Mouse (Mus musculus) heart, embryonic 14.5 days (tissue): ENCODE data around the gene Ppil2. TPM values are rescaled to one million over a fixed set of nuclear protein-coding genes. Genes with fewer than 3 reads are reported as not detected.

ENCODE experiments used
- ATAC-seq: fragments of 200-750 bp; cut with Nextera tagmentation; 2 replicates; pipeline ENCODE4 v1.8.0; 2017; ENCODE audit warnings: low read depth, moderate TSS enrichment; ENCODE audit not compliant: insufficient number of reproducible peaks, insufficient read depth, low FRiP score
- H3K27ac ChIP-seq, 2 experiments: fragments of 200-500 bp in 1 of 2; fragments of 300-500 bp in 1 of 2; sonication (generic) in 1 of 2; replicated peaks in 1 of 2; 2 replicates each; pipeline ENCODE4 v1.5.1; 2012 to 2014; ENCODE audit warnings: low read depth in 2 of 2, low read length in 2 of 2, control low read depth in 1 of 2, mild to moderate bottlenecking in 1 of 2, mixed read lengths in 1 of 2; ENCODE audit not compliant: control insufficient read depth in 1 of 2, insufficient read depth in 1 of 2
- H3K27me3 ChIP-seq: fragments of 300-500 bp; sonication (generic); 2 replicates; pipeline ENCODE4 v1.6.1; 2014; ENCODE audit warnings: mild to moderate bottlenecking, low read length, control low read depth; ENCODE audit not compliant: control insufficient read depth, insufficient read depth
- H3K36me3 ChIP-seq: fragments of 300-500 bp; sonication (generic); 2 replicates; pipeline ENCODE4 v1.6.1; 2014; ENCODE audit warnings: mild to moderate bottlenecking, control low read depth, low read length, mixed read lengths; ENCODE audit not compliant: control insufficient read depth, insufficient read depth
- H3K4me1 ChIP-seq, 2 experiments: fragments of 200-500 bp in 1 of 2; fragments of 300-500 bp in 1 of 2; sonication (generic) in 1 of 2; 2 replicates each; pipeline ENCODE4 v1.6.1; 2012 to 2014; ENCODE audit warnings: low read length in 2 of 2, control low read depth in 1 of 2, mixed read lengths in 1 of 2; ENCODE audit not compliant: control insufficient read depth in 2 of 2, insufficient read depth in 2 of 2
- H3K4me2 ChIP-seq: fragments of 300-500 bp; sonication (generic); 2 replicates; pipeline ENCODE4 v1.6.1; 2014; ENCODE audit warnings: mild to moderate bottlenecking, low read length
- H3K4me3 ChIP-seq, 2 experiments: fragments of 200-500 bp in 1 of 2; fragments of 300-500 bp in 1 of 2; sonication (generic) in 1 of 2; 2 replicates each; pipeline ENCODE4 v1.5.1; 2012 to 2014; ENCODE audit warnings: low read length in 2 of 2, mild to moderate bottlenecking in 2 of 2, control low read depth in 1 of 2, low read depth in 1 of 2, moderate library complexity in 1 of 2; ENCODE audit not compliant: control insufficient read depth in 1 of 2, insufficient read depth in 1 of 2
- H3K9ac ChIP-seq: fragments of 300-500 bp; sonication (generic); 2 replicates; pipeline ENCODE4 v1.6.1; 2014; ENCODE audit warnings: mild to moderate bottlenecking, low read length
- H3K9me3 ChIP-seq: fragments of 300-500 bp; sonication (generic); 2 replicates; pipeline ENCODE4 v1.6.1; 2016; ENCODE audit warnings: low read length, control low read depth; ENCODE audit not compliant: control insufficient read depth
- WGBS: fragments of 180-500 bp; shearing (Covaris S2); extraction: QIAGEN DNeasy Blood & Tissue Kit; methylation state at CpG from one replicate; pipeline ENCODE4 v1.1.7; 2014; 5-methylcytosine and 5-hydroxymethylcytosine counted together
- polyA plus RNA-seq: library from polyadenylated mRNA; unstranded; fragments of >200 nt; fragmentation: Nextera tagmentation; extraction: Ambion mirVana; gene quantifications from 2 replicates; pipeline ENCODE4 v1.2.1, GENCODE M21; 2014

The Ppil2 gene
- polyA plus RNA-seq, 1 experiment from 2014 or later: 107 TPM

GRCm38 (mm10) chr16:17086669-17087193 is 24.3 kb downstream of the Ppil2 start:
- no peak for ATAC-seq
- no peaks in the 10 kb centered on the region for H3K9me3 ChIP-seq
- 76% methylated on average over 13 of the region's 13 CpGs for whole genome bisulfite sequencing
- no peak overlapping the region for H3K4me2 ChIP-seq
- no peak overlapping the region for H3K27ac ChIP-seq
- peaks cover 91% of the 10 kb centered on the region for H3K36me3 ChIP-seq
- H3K4me1 ChIP-seq: peaks cover 5 to 13% of the 10 kb centered on the region in 2 experiments
- no peak overlapping the region for H3K9ac ChIP-seq
- H3K4me3 ChIP-seq: no peak overlapping the region
- H3K27me3 ChIP-seq: no peaks in the 10 kb centered on the region

- no peak overlapping the region for H3K9ac ChIP-seq
Observed at GRCm38 (mm10) chr16:17086241-17086640, 24.8 kb downstream of the Ppil2 start.

GRCm38 (mm10) chr16:17085636-17086035 is 25.4 kb downstream of the Ppil2 start:
- Histone ChIP-seq H3K27ac (peak overlapping the region in 1 of 2 experiments; percentile 46; a peak in 2 of 4 replicates), H3K27me3 (no peaks in the 10 kb centered on the region), H3K4me3 (no peak overlapping the region), H3K4me2 (no peak overlapping the region), H3K4me1 (peaks cover 5 to 13% of the 10 kb centered on the region in 2 experiments), H3K9me3 (no peaks in the 10 kb centered on the region), H3K36me3 (peaks cover 87% of the 10 kb centered on the region), H3K9ac (peak overlapping the region; percentile 4; the same call in 1 of the 2 replicates)
- WGBS: 53% methylated on average over 4 of the region's 4 CpGs
- no peak for ATAC-seq

More at GRCm38 (mm10) chr16:17086241-17086640, 24.8 kb downstream of the Ppil2 start:
- Histone ChIP-seq H3K4me1 (peaks cover 5 to 13% of the 10 kb centered on the region in 2 experiments), H3K4me3 (no peak overlapping the region), H3K36me3 (peaks cover 91% of the 10 kb centered on the region), H3K4me2 (no peak overlapping the region), H3K27ac (no peak overlapping the region; a peak in 1 of 4 replicates), H3K9me3 (no peaks in the 10 kb centered on the region), H3K27me3 (no peaks in the 10 kb centered on the region)
- WGBS: 64% methylated on average over 3 of the region's 3 CpGs
- ATAC-seq: no peak

- no peak for ATAC-seq
- peaks cover 56% of the 10 kb centered on the region for H3K36me3 ChIP-seq
- H3K27ac ChIP-seq: no peak overlapping the region
- H3K9me3 ChIP-seq: no peaks in the 10 kb centered on the region
- peaks cover 5 to 17% of the 10 kb centered on the region in 2 experiments for H3K4me1 ChIP-seq
- 71% methylated on average over 6 of the region's 6 CpGs for WGBS
- no peak overlapping the region for H3K4me3 ChIP-seq
- no peaks in the 10 kb centered on the region for H3K27me3 ChIP-seq
- H3K4me2 ChIP-seq: no peak overlapping the region
- H3K9ac ChIP-seq: no peak overlapping the region
Observed at GRCm38 (mm10) chr16:17082121-17082792, 28.8 kb downstream of the Ppil2 start.

GRCm38 (mm10) chr16:17078101-17078500 is 33.0 kb downstream of the Ppil2 start:
- H3K4me2 ChIP-seq: no peak overlapping the region
- WGBS: 54% methylated on average over 7 of the region's 7 CpGs
- peaks cover 30% of the 10 kb centered on the region; the same call in 1 of the 2 replicates for H3K36me3 ChIP-seq
- H3K4me3 ChIP-seq: no peak overlapping the region
- H3K9me3 ChIP-seq: no peaks in the 10 kb centered on the region
- H3K4me1 ChIP-seq: peaks cover 0 to 3% of the 10 kb centered on the region in 2 experiments; a peak in 1 of 4 replicates
- no peak overlapping the region for H3K27ac ChIP-seq
- ATAC-seq: no peak
- H3K27me3 ChIP-seq: no peaks in the 10 kb centered on the region
- H3K9ac ChIP-seq: no peak overlapping the region

GRCm38 (mm10) chr16:17076869-17077268 is 34.2 kb downstream of the Ppil2 start:
- Histone ChIP-seq H3K27me3 (no peaks in the 10 kb centered on the region), H3K36me3 (peaks cover 21% of the 10 kb centered on the region; the same call in 1 of the 2 replicates), H3K4me2 (no peak overlapping the region), H3K9me3 (no peaks in the 10 kb centered on the region), H3K4me3 (no peak overlapping the region), H3K27ac (no peak overlapping the region), H3K4me1 (peaks cover 0 to 3% of the 10 kb centered on the region in 2 experiments; a peak in 1 of 4 replicates), H3K9ac (no peak overlapping the region)
- ATAC-seq: no peak

- H3K36me3 ChIP-seq: peaks cover 15% of the 10 kb centered on the region; the same call in 1 of the 2 replicates
- no peak for ATAC-seq
- H3K9me3 ChIP-seq: no peaks in the 10 kb centered on the region
- no peak overlapping the region for H3K27ac ChIP-seq
- no peaks in the 10 kb centered on the region for H3K27me3 ChIP-seq
- H3K4me1 ChIP-seq: peaks cover 0 to 3% of the 10 kb centered on the region in 2 experiments; a peak in 1 of 4 replicates
- H3K4me2 ChIP-seq: no peak overlapping the region
- H3K9ac ChIP-seq: no peak overlapping the region
- WGBS: 89% methylated on average over 2 of the region's 2 CpGs
- no peak overlapping the region for H3K4me3 ChIP-seq
Observed at GRCm38 (mm10) chr16:17076301-17076700, 34.8 kb downstream of the Ppil2 start.
